Mouse (Mus musculus) liver, embryonic 11.5 days (tissue): Measurements from ENCODE around the gene Akap5. TPM values are rescaled to one million over a fixed set of nuclear protein-coding genes. Genes with fewer than 3 reads are reported as not detected.

Experiments
- ATAC-seq: fragments of 200-750 bp; cut with Nextera tagmentation; replicated peaks from 2 replicates; pipeline ENCODE4 v1.8.0; 2017; ENCODE audit warnings: moderate number of reproducible peaks, mild to moderate bottlenecking, moderate TSS enrichment, moderate library complexity; ENCODE audit not compliant: low FRiP score
- DNase-seq: peaks from one replicate; pipeline ENCODE4 v3.0.0-alpha.2; 2017; ENCODE audit warnings: low spot score
- H3K27ac ChIP-seq: fragments of 300-500 bp; sonication (generic); 2 replicates; pipeline ENCODE4 v1.5.1; 2014; ENCODE audit warnings: mild to moderate bottlenecking, low read depth, low read length, control low read depth
- H3K27me3 ChIP-seq: fragments of 300-500 bp; sonication (generic); replicated peaks from 2 replicates; pipeline ENCODE4 v1.6.1; 2014; ENCODE audit warnings: low read length, mixed read lengths; ENCODE audit not compliant: control insufficient read depth, insufficient read depth
- H3K36me3 ChIP-seq: fragments of 300-500 bp; sonication (generic); 2 replicates; pipeline ENCODE4 v1.6.1; 2014; ENCODE audit warnings: mild to moderate bottlenecking, low read length, moderate library complexity, mixed read lengths; ENCODE audit not compliant: control insufficient read depth, insufficient read depth
- H3K4me1 ChIP-seq: fragments of 300-500 bp; sonication (generic); replicated peaks from 2 replicates; pipeline ENCODE4 v1.6.1; 2014; ENCODE audit warnings: low read length, mixed read lengths; ENCODE audit not compliant: control insufficient read depth, insufficient read depth
- H3K4me2 ChIP-seq: fragments of 300-500 bp; sonication (generic); 2 replicates; pipeline ENCODE4 v1.6.1; 2014; ENCODE audit warnings: mild to moderate bottlenecking, control low read depth, moderate library complexity
- H3K4me3 ChIP-seq: fragments of 300-500 bp; sonication (generic); 2 replicates; pipeline ENCODE4 v1.5.1; 2014; ENCODE audit warnings: low read depth, low read length, control low read depth
- H3K9ac ChIP-seq: fragments of 300-500 bp; sonication (generic); 2 replicates; pipeline ENCODE4 v1.6.1; 2014; ENCODE audit warnings: low read depth, low read length, control low read depth
- H3K9me3 ChIP-seq: fragments of 300-500 bp; sonication (generic); 2 replicates; pipeline ENCODE4 v1.6.1; 2016; ENCODE audit warnings: low read length, inconsistent platforms, mixed read lengths; ENCODE audit not compliant: control insufficient read depth
- WGBS: fragments of 180-500 bp; shearing (Covaris S2); extraction: QIAGEN DNeasy Blood & Tissue Kit; methylation state at CpG from one replicate; pipeline ENCODE4 v1.1.7; 2014; 5-methylcytosine and 5-hydroxymethylcytosine counted together
- polyA plus RNA-seq: library from polyadenylated mRNA; unstranded; fragments of >200 nt; fragmentation: Nextera tagmentation; extraction: Ambion mirVana; gene quantifications from 2 replicates; pipeline ENCODE4 v1.2.1, GENCODE M21; 2014

Gene Akap5
- polyA plus RNA-seq, 1 experiment from 2014 or later, result 2.8 TPM

- Histone ChIP-seq H3K27me3 (no peaks in the 10 kb centered on the region), H3K4me1 (peaks cover 61% of the 10 kb centered on the region), H3K9me3 (no peaks in the 10 kb centered on the region), H3K36me3 (no peaks in the 10 kb centered on the region), H3K4me2 (peak overlapping the region; percentile 20; the same call in 1 of the 2 replicates), H3K27ac (no peak overlapping the region), H3K9ac (peak overlapping the region; percentile 22; the same call in 1 of the 2 replicates), H3K4me3 (no peak overlapping the region)
- WGBS, result 74% methylated on average over 6 of the region's 6 CpGs
- no peak for ATAC-seq
- DNase-seq, result no peak
Observed at GRCm38 (mm10) chr12:76373991-76374390, 49.3 kb downstream of the Akap5 start.

- Histone ChIP-seq H3K27me3 (no peaks in the 10 kb centered on the region), H3K27ac (peak overlapping the region; percentile 30), H3K36me3 (no peaks in the 10 kb centered on the region), H3K9ac (peak overlapping the region; percentile 12), H3K9me3 (no peaks in the 10 kb centered on the region), H3K4me3 (no peak overlapping the region), H3K4me1 (peaks cover 62% of the 10 kb centered on the region), H3K4me2 (peak overlapping the region; percentile 44)
- ATAC-seq, result no peak
- DNase-seq, result no peak
- 66% methylated on average over 4 of the region's 4 CpGs for WGBS
Observed at GRCm38 (mm10) chr12:76374911-76375310, 50.2 kb downstream of the Akap5 start.

GRCm38 (mm10) chr12:76375506-76375905 is 50.8 kb downstream of the Akap5 start:
- Histone ChIP-seq H3K4me3 (no peak overlapping the region; the same call in 1 of the 2 replicates), H3K36me3 (no peaks in the 10 kb centered on the region), H3K27ac (peak overlapping the region; percentile 30), H3K4me1 (peaks cover 63% of the 10 kb centered on the region), H3K4me2 (peak overlapping the region; percentile 44), H3K9me3 (no peaks in the 10 kb centered on the region), H3K27me3 (no peaks in the 10 kb centered on the region), H3K9ac (no peak overlapping the region)
- peak; percentile 74 for ATAC-seq
- no peak for DNase-seq
- WGBS, result 29% methylated on average over 3 of the region's 3 CpGs

- Histone ChIP-seq H3K4me3 (no peak overlapping the region), H3K9me3 (no peaks in the 10 kb centered on the region), H3K4me1 (peaks cover 63% of the 10 kb centered on the region), H3K27me3 (no peaks in the 10 kb centered on the region), H3K36me3 (no peaks in the 10 kb centered on the region), H3K4me2 (peak overlapping the region; percentile 44; the same call in 1 of the 2 replicates), H3K9ac (peak overlapping the region; percentile 48), H3K27ac (peak overlapping the region; percentile 30)
- 35% methylated on average over 7 of the region's 7 CpGs for WGBS
- DNase-seq (no peak), ATAC-seq (peak; percentile 60)
Observed at GRCm38 (mm10) chr12:76376649-76377048, 52.0 kb downstream of the Akap5 start.

- 0 out of 2 replicates have a peak overlapping the region, but pooled peaks have one; percentile 11 for H3K27ac ChIP-seq
- peaks cover 61% of the 10 kb centered on the region for H3K4me1 ChIP-seq
- ATAC-seq, result no peak
Observed at GRCm38 (mm10) chr12:76377059-76377458, 52.4 kb downstream of the Akap5 start.

GRCm38 (mm10) chr12:76377726-76378125 is 53.0 kb downstream of the Akap5 start:
- Histone ChIP-seq H3K27ac (no peak overlapping the region), H3K36me3 (no peaks in the 10 kb centered on the region), H3K4me3 (no peak overlapping the region), H3K4me2 (no peak overlapping the region), H3K27me3 (no peaks in the 10 kb centered on the region), H3K4me1 (peaks cover 55% of the 10 kb centered on the region), H3K9ac (no peak overlapping the region), H3K9me3 (no peaks in the 10 kb centered on the region)
- WGBS, result 88% methylated on average over 3 of the region's 3 CpGs
- no peak for ATAC-seq
- no peak for DNase-seq

More at GRCm38 (mm10) chr12:76377059-76377458, 52.4 kb downstream of the Akap5 start:
- 87% methylated on average over 6 of the region's 6 CpGs for WGBS
- H3K4me3 ChIP-seq, result no peak overlapping the region
- no peak overlapping the region; the same call in 1 of the 2 replicates for H3K9ac ChIP-seq
- H3K36me3 ChIP-seq, result no peaks in the 10 kb centered on the region
- DNase-seq, result no peak
- H3K4me2 ChIP-seq, result no peak overlapping the region; the same call in 1 of the 2 replicates
- H3K9me3 ChIP-seq, result no peaks in the 10 kb centered on the region
- no peaks in the 10 kb centered on the region for H3K27me3 ChIP-seq

GRCm38 (mm10) chr12:76378556-76378955 is 53.9 kb downstream of the Akap5 start:
- H3K4me2 ChIP-seq, result no peak overlapping the region; the same call in 1 of the 2 replicates
- ATAC-seq (no peak), DNase-seq (no peak)
- H3K9me3 ChIP-seq, result no peaks in the 10 kb centered on the region
- 71% methylated on average over 5 of the region's 5 CpGs for WGBS
- no peak overlapping the region for H3K9ac ChIP-seq
- no peaks in the 10 kb centered on the region for H3K27me3 ChIP-seq
- H3K36me3 ChIP-seq, result no peaks in the 10 kb centered on the region
- H3K4me3 ChIP-seq, result no peak overlapping the region
- H3K4me1 ChIP-seq, result peaks cover 51% of the 10 kb centered on the region
- no peak overlapping the region for H3K27ac ChIP-seq

- no peak overlapping the region for H3K27ac ChIP-seq
Observed at GRCm38 (mm10) chr12:76380151-76380550, 55.5 kb downstream of the Akap5 start.

More at GRCm38 (mm10) chr12:76380151-76380550, 55.5 kb downstream of the Akap5 start:
- 66% methylated on average over 7 of the region's 7 CpGs for WGBS
- no peaks in the 10 kb centered on the region for H3K27me3 ChIP-seq
- H3K36me3 ChIP-seq, result no peaks in the 10 kb centered on the region
- H3K9me3 ChIP-seq, result no peaks in the 10 kb centered on the region
- H3K9ac ChIP-seq, result no peak overlapping the region
- DNase-seq, result no peak
- no peak overlapping the region for H3K4me3 ChIP-seq
- no peak overlapping the region for H3K4me2 ChIP-seq
- ATAC-seq, result no peak
- peaks cover 37% of the 10 kb centered on the region for H3K4me1 ChIP-seq
